Mouse (Mus musculus): Measurements from ENCODE around the gene Rab33b. TPM values are rescaled to one million over a fixed set of nuclear protein-coding genes. Genes with fewer than 3 reads are reported as not detected.
"Not testable (repeated sequence)": the region's sequence is repeated elsewhere in the genome, so short reads cannot be mapped to it uniquely, and the experiment has no call there.

The Rab33b gene
- polyA plus RNA-seq (2011; ENCODE audit: insufficient read depth, insufficient read length, low read depth, missing spikeins), result 6.7 and 7.7 TPM in 2 replicates

- peak within 1 kb of the TSS; percentile 76 for H3K9ac ChIP-seq (ENCODE audit: low read depth, poor library complexity, severe bottlenecking)
- TF ChIP-seq CTCF (IDR thresholded peaks at IDR 0.05; ENCODE audit: low read depth, low read length), result no peak
- TF ChIP-seq EP300 (IDR thresholded peaks at IDR 0.05; ENCODE audit: insufficient read depth, low read depth, low read length), result 0 out of 2 replicates have a peak, but pooled peaks have one; percentile 69
- TF ChIP-seq POLR2A (IDR thresholded peaks at IDR 0.05; ENCODE audit: insufficient read depth, low read length), result peak; percentile 93
Measured at GRCm38 (mm10) chr3:51483741-51484359, at the start of gene Rab33b. Rab33b (plus strand) TSS chr3:51483920.

GRCm38 (mm10) chr3:51434364-51434763, 49.4 kb upstream of the Rab33b start:
- H3K27ac ChIP-seq (ENCODE audit: insufficient read depth, low read length); H3K4me1 ChIP-seq (ENCODE audit: control insufficient read depth, insufficient read depth, low read length): not testable (repeated sequence)
- peaks cover 11% of the 10 kb centered on the region for H3K36me3 ChIP-seq (ENCODE audit: control insufficient read depth, insufficient read depth, low read length, poor library complexity, severe bottlenecking)

More at GRCm38 (mm10) chr3:51483741-51484359, at the start of gene Rab33b:
- no peaks in the 10 kb centered on the region for H3K27me3 ChIP-seq (ENCODE audit: control insufficient read depth, insufficient read depth, low read length, poor library complexity, severe bottlenecking)
- H3K4me1 ChIP-seq (ENCODE audit: control insufficient read depth, insufficient read depth, low read length), result no peaks in the 10 kb centered on the region
- peak within 1 kb of the TSS; percentile 84 for H3K4me3 ChIP-seq (ENCODE audit: low read depth, low read length)
- H3K36me3 ChIP-seq (ENCODE audit: control insufficient read depth, insufficient read depth, low read length, poor library complexity, severe bottlenecking), result no peaks in the 10 kb centered on the region
- peak within 1 kb of the TSS; percentile 31; the same call in 1 of the 2 replicates for H3K27ac ChIP-seq (ENCODE audit: insufficient read depth, low read length)
- no peaks in the 10 kb centered on the region for H3K9me3 ChIP-seq (replicated peaks; ENCODE audit: control insufficient read depth, insufficient read depth, low read length, poor library complexity, severe bottlenecking)

GRCm38 (mm10) chr3:51434871-51435595, 48.7 kb upstream of the Rab33b start:
- H3K9me3 ChIP-seq (replicated peaks; ENCODE audit: control insufficient read depth, insufficient read depth, low read length, poor library complexity, severe bottlenecking), result no peaks in the 10 kb centered on the region
- peaks cover 11% of the 10 kb centered on the region for H3K36me3 ChIP-seq (ENCODE audit: control insufficient read depth, insufficient read depth, low read length, poor library complexity, severe bottlenecking)
- no peak overlapping the region for H3K27ac ChIP-seq (ENCODE audit: insufficient read depth, low read length)
- H3K4me3 ChIP-seq (ENCODE audit: low read depth, low read length), result no peak overlapping the region
- H3K9ac ChIP-seq (ENCODE audit: low read depth, poor library complexity, severe bottlenecking), result no peak overlapping the region
- H3K27me3 ChIP-seq (ENCODE audit: control insufficient read depth, insufficient read depth, low read length, poor library complexity, severe bottlenecking), result no peaks in the 10 kb centered on the region
- TF ChIP-seq POLR2A (IDR thresholded peaks at IDR 0.05; ENCODE audit: insufficient read depth, low read length) (no peak), CTCF (IDR thresholded peaks at IDR 0.05; ENCODE audit: low read depth, low read length) (no peak), EP300 (IDR thresholded peaks at IDR 0.05; ENCODE audit: insufficient read depth, low read depth, low read length) (no peak)
- no peaks in the 10 kb centered on the region for H3K4me1 ChIP-seq (ENCODE audit: control insufficient read depth, insufficient read depth, low read length)

More at GRCm38 (mm10) chr3:51434364-51434763, 49.4 kb upstream of the Rab33b start:
- not testable (repeated sequence) for H3K9me3 ChIP-seq (replicated peaks; ENCODE audit: control insufficient read depth, insufficient read depth, low read length, poor library complexity, severe bottlenecking); H3K27me3 ChIP-seq (ENCODE audit: control insufficient read depth, insufficient read depth, low read length, poor library complexity, severe bottlenecking); H3K4me3 ChIP-seq (ENCODE audit: low read depth, low read length); H3K9ac ChIP-seq (ENCODE audit: low read depth, poor library complexity, severe bottlenecking)
- TF ChIP-seq CTCF (IDR thresholded peaks at IDR 0.05; ENCODE audit: low read depth, low read length), result peak; percentile 27

GRCm38 (mm10) chr3:51468530-51468929, 15.2 kb upstream of the Rab33b start:
- Histone ChIP-seq H3K9me3 (replicated peaks; ENCODE audit: control insufficient read depth, insufficient read depth, low read length, poor library complexity, severe bottlenecking) (no peaks in the 10 kb centered on the region), H3K4me1 (ENCODE audit: control insufficient read depth, insufficient read depth, low read length) (no peaks in the 10 kb centered on the region), H3K9ac (ENCODE audit: low read depth, poor library complexity, severe bottlenecking) (no peak overlapping the region), H3K36me3 (ENCODE audit: control insufficient read depth, insufficient read depth, low read length, poor library complexity, severe bottlenecking) (peaks cover 76% of the 10 kb centered on the region), H3K4me3 (ENCODE audit: low read depth, low read length) (no peak overlapping the region), H3K27me3 (ENCODE audit: control insufficient read depth, insufficient read depth, low read length, poor library complexity, severe bottlenecking) (no peaks in the 10 kb centered on the region), H3K27ac (ENCODE audit: insufficient read depth, low read length) (no peak overlapping the region)
- TF ChIP-seq POLR2A (IDR thresholded peaks at IDR 0.05; ENCODE audit: insufficient read depth, low read length) (no peak), EP300 (IDR thresholded peaks at IDR 0.05; ENCODE audit: insufficient read depth, low read depth, low read length) (no peak), CTCF (IDR thresholded peaks at IDR 0.05; ENCODE audit: low read depth, low read length) (no peak)

GRCm38 (mm10) chr3:51475706-51476105, 8.0 kb upstream of the Rab33b start:
- TF ChIP-seq POLR2A (IDR thresholded peaks at IDR 0.05; ENCODE audit: insufficient read depth, low read length) (no peak), CTCF (IDR thresholded peaks at IDR 0.05; ENCODE audit: low read depth, low read length) (no peak), EP300 (IDR thresholded peaks at IDR 0.05; ENCODE audit: insufficient read depth, low read depth, low read length) (no peak)

GRCm38 (mm10) chr3:51479893-51480292, 3.8 kb upstream of the Rab33b start:
- H3K36me3 ChIP-seq (ENCODE audit: control insufficient read depth, insufficient read depth, low read length, poor library complexity, severe bottlenecking), result no peaks in the 10 kb centered on the region
- H3K9me3 ChIP-seq (replicated peaks; ENCODE audit: control insufficient read depth, insufficient read depth, low read length, poor library complexity, severe bottlenecking), result no peaks in the 10 kb centered on the region
- H3K4me3 ChIP-seq (ENCODE audit: low read depth, low read length), result no peak overlapping the region
- no peak for TF ChIP-seq CTCF (IDR thresholded peaks at IDR 0.05; ENCODE audit: low read depth, low read length)
- no peak for TF ChIP-seq EP300 (IDR thresholded peaks at IDR 0.05; ENCODE audit: insufficient read depth, low read depth, low read length)
- no peak for TF ChIP-seq POLR2A (IDR thresholded peaks at IDR 0.05; ENCODE audit: insufficient read depth, low read length)
- H3K27me3 ChIP-seq (ENCODE audit: control insufficient read depth, insufficient read depth, low read length, poor library complexity, severe bottlenecking), result no peaks in the 10 kb centered on the region
- no peak overlapping the region for H3K27ac ChIP-seq (ENCODE audit: insufficient read depth, low read length)
- no peaks in the 10 kb centered on the region for H3K4me1 ChIP-seq (ENCODE audit: control insufficient read depth, insufficient read depth, low read length)
- H3K9ac ChIP-seq (ENCODE audit: low read depth, poor library complexity, severe bottlenecking), result no peak overlapping the region

More at GRCm38 (mm10) chr3:51475706-51476105, 8.0 kb upstream of the Rab33b start:
- Histone ChIP-seq H3K27me3 (ENCODE audit: control insufficient read depth, insufficient read depth, low read length, poor library complexity, severe bottlenecking) (no peaks in the 10 kb centered on the region), H3K27ac (ENCODE audit: insufficient read depth, low read length) (no peak overlapping the region), H3K9me3 (replicated peaks; ENCODE audit: control insufficient read depth, insufficient read depth, low read length, poor library complexity, severe bottlenecking) (no peaks in the 10 kb centered on the region), H3K4me3 (ENCODE audit: low read depth, low read length) (no peak overlapping the region), H3K36me3 (ENCODE audit: control insufficient read depth, insufficient read depth, low read length, poor library complexity, severe bottlenecking) (peaks cover 25% of the 10 kb centered on the region), H3K9ac (ENCODE audit: low read depth, poor library complexity, severe bottlenecking) (no peak overlapping the region), H3K4me1 (ENCODE audit: control insufficient read depth, insufficient read depth, low read length) (no peaks in the 10 kb centered on the region)

All from ES-Bruce4 (cell line).